In the genomic region with DNA sequence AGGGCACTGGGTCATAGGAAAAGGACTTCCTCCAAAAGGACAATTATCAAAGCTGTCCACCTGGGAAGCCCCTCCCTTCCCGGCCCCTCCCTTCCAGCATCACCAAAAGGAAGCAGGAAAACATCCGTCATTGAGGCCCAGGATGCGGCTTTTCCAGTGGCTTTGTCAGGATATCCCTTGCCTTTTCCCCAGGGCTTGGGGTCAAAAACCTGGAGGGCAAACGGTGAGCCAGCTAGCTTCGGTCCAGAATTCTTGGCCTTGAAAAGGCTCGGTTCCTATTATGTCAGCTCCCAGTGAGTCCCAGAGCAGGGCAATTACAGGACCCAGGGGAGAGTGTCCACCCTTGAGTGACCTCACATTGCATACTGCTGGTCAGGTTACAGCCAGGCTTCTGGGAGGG, we compare ENCODE assay signal across 20 mouse cellular contexts. TPM values are rescaled to one million over a fixed set of nuclear protein-coding genes. Genes with fewer than 3 reads are reported as not detected.
DNase-seq lines count a peak whose midpoint lies in the region; ATAC-seq and TF ChIP-seq lines count a peak whose summit lies in the region.
"Had no signal": no experiment of that assay in that cellular context is flagged by ENCODE, and none has a peak within 500 bp of the region (broad histone marks: within the 10 kb centered on the region; RNA-seq: fewer than 3 reads in every experiment).

No protein-coding gene starts in this region.

- H3K4me1 ChIP-seq in kidney, adult 2 months (ENCODE audit: control insufficient read depth, insufficient read depth, low read length), result peaks cover 5% of the 10 kb centered on the region; the same call in 1 of the 2 replicates
- peaks cover 40% of the 10 kb centered on the region for H3K4me1 ChIP-seq in kidney, embryonic 14.5 days (ENCODE audit: control insufficient read depth, insufficient read depth, low read length)
- peaks cover 75% of the 10 kb centered on the region for H3K4me1 ChIP-seq in heart, embryonic 10.5 days

- TF ChIP-seq CTCF in kidney, adult 2 months (conservative IDR thresholded peaks at IDR 0.05; ENCODE audit: insufficient read depth, insufficient read length, low read depth, low read length), result no peak

- peak; percentile 56 to 81 for DNase-seq in adrenal gland, adult (ENCODE audit: inconsistent age in 2 of 2, low spot score in 1 of 2)
- no peak for DNase-seq in adrenal gland, adult 18-20 months (ENCODE audit: low spot score in 2 of 2)
- peak; percentile 87 for DNase-seq in kidney, adult 2 months
- DNase-seq in heart, embryonic 10.5 days (ENCODE audit: low spot score), result no peak
- peak; percentile 79 for DNase-seq in kidney, postnatal 14 days
- no peak for DNase-seq in yolk sac, embryonic 10.5 days (ENCODE audit: low spot score)
- DNase-seq in left cerebral cortex, adult 9 months (ENCODE audit: low spot score in 2 of 2), result no peak
- DNase-seq: cerebellum, postnatal 10 days; liver; retina, postnatal 1 day; thymus, postnatal 25 days had no signal

- no peak overlapping the region for H3K4me3 ChIP-seq in kidney, adult 2 months (ENCODE audit: insufficient read depth, low read depth, low read length)
- H3K4me3 ChIP-seq in kidney, embryonic 14.5 days (ENCODE audit: low read length), result no peak overlapping the region
- no peak overlapping the region for H3K4me3 ChIP-seq in heart, embryonic 10.5 days
- H3K4me3 ChIP-seq: left cerebral cortex, adult 2 months; neural tube, embryonic 12.5 days had no signal

- H3K36me3 ChIP-seq in kidney, adult 2 months (ENCODE audit: control insufficient read depth, insufficient read depth, low read length), result no peaks in the 10 kb centered on the region
- H3K36me3 ChIP-seq in kidney, embryonic 14.5 days (ENCODE audit: control insufficient read depth, insufficient read depth, low read length), result no peaks in the 10 kb centered on the region
- H3K36me3 ChIP-seq in heart, embryonic 10.5 days, result no peaks in the 10 kb centered on the region
- H3K36me3 ChIP-seq: neural tube, embryonic 12.5 days had no signal

- no peaks in the 10 kb centered on the region for H3K27me3 ChIP-seq in kidney, adult 2 months (replicated peaks; ENCODE audit: control insufficient read depth, insufficient read depth, low read length)
- H3K27me3 ChIP-seq in kidney, embryonic 14.5 days (ENCODE audit: control insufficient read depth, insufficient read depth, low read length), result no peaks in the 10 kb centered on the region
- 0 out of 2 replicates have a peak, but pooled peaks cover 6% of the 10 kb centered on the region for H3K27me3 ChIP-seq in heart, embryonic 10.5 days (ENCODE audit: insufficient read depth, poor library complexity, severe bottlenecking)
- H3K27me3 ChIP-seq: neural tube, embryonic 12.5 days had no signal

- WGBS in kidney, adult 2 months, result 47% methylated on average over 6 of the region's 6 CpGs
- WGBS in kidney, embryonic 14.5 days, result 14% methylated on average over 6 of the region's 6 CpGs
- 45% methylated on average over 6 of the region's 6 CpGs for WGBS in heart, embryonic 10.5 days

- no peak for ATAC-seq in kidney, embryonic 14.5 days (ENCODE audit: low FRiP score, low TSS enrichment)
- ATAC-seq: activated CD4-positive, CD25-positive, alpha-beta regulatory T cell, adult 4 months; intestine, postnatal 0 days; midbrain, embryonic 16.5 days had no signal

- H3K9me3 ChIP-seq in kidney, embryonic 14.5 days (ENCODE audit: control insufficient read depth, low read length), result no peaks in the 10 kb centered on the region
- H3K9me3 ChIP-seq in heart, embryonic 10.5 days, result no peaks in the 10 kb centered on the region
- H3K9me3 ChIP-seq: neural tube, embryonic 12.5 days had no signal

- H3K9ac ChIP-seq in kidney, embryonic 14.5 days (ENCODE audit: low read depth, low read length), result no peak overlapping the region
- H3K9ac ChIP-seq: hindbrain, embryonic 14.5 days; neural tube, embryonic 12.5 days had no signal

- no peak for TF ChIP-seq POLR2A in kidney, adult 2 months (IDR thresholded peaks at IDR 0.05; ENCODE audit: low read depth, low read length)

- H3K4me2 ChIP-seq in kidney, embryonic 14.5 days (replicated peaks; ENCODE audit: low read depth, low read length), result no peak overlapping the region
- H3K4me2 ChIP-seq: hindbrain, embryonic 14.5 days; neural tube, embryonic 12.5 days had no signal

- no peak overlapping the region; the same call in 1 of the 2 replicates for H3K27ac ChIP-seq in kidney, adult 2 months (ENCODE audit: insufficient read depth, low read depth, low read length)
- H3K27ac ChIP-seq in kidney, embryonic 14.5 days (ENCODE audit: low read depth, low read length), result no peak overlapping the region
- peak overlapping the region; percentile 47; the same call in 1 of the 2 replicates for H3K27ac ChIP-seq in heart, embryonic 10.5 days
- H3K27ac ChIP-seq: hindbrain, embryonic 14.5 days; left cerebral cortex, adult 2 months; neural tube, embryonic 12.5 days; stomach, postnatal 0 days had no signal

RNA-seq across cellular contexts. Expression of a gene that starts 2.8 kb away (rescaled TPM):
- 10 to 100 TPM; 13.7 to 15.8 TPM for total RNA-seq in adrenal gland, adult 18-20 months (2021)
- 8.0 and 9.1 TPM in 2 replicates for polyA plus RNA-seq in kidney, adult 2 months (2012; rRNA removed)
- 4.8 and 6.0 TPM in 2 replicates for polyA plus RNA-seq in kidney, embryonic 14.5 days (2014; fragmentation: Nextera tagmentation; extraction: Ambion mirVana)
- polyA plus RNA-seq in heart, embryonic 10.5 days (2016; fragmentation: Nextera tagmentation; extraction: Ambion mirVana), result 12.2 and 15.2 TPM in 2 replicates

RNA-seq across cellular contexts. Expression of a gene that starts 13.7 kb away (rescaled TPM):
- 10 to 100 TPM; 11.0 to 11.1 TPM for total RNA-seq in adrenal gland, adult 18-20 months (2021)
- polyA plus RNA-seq in kidney, adult 2 months (2012; rRNA removed), result 16.8 and 22.6 TPM in 2 replicates
- 22.4 and 22.7 TPM in 2 replicates for polyA plus RNA-seq in kidney, embryonic 14.5 days (2014; fragmentation: Nextera tagmentation; extraction: Ambion mirVana)
- 23.9 and 24.5 TPM in 2 replicates for polyA plus RNA-seq in heart, embryonic 10.5 days (2016; fragmentation: Nextera tagmentation; extraction: Ambion mirVana)

RNA-seq across cellular contexts. Expression of a gene that starts 21.7 kb away (rescaled TPM):
- not detected for total RNA-seq in adrenal gland, adult 18-20 months (2021)
- polyA plus RNA-seq in kidney, adult 2 months (2012; rRNA removed), result not detected in 2 replicates
- 0.26 TPM in 1 of 2 replicates, not detected in the other for polyA plus RNA-seq in kidney, embryonic 14.5 days (2014; fragmentation: Nextera tagmentation; extraction: Ambion mirVana)
- polyA plus RNA-seq in heart, embryonic 10.5 days (2016; fragmentation: Nextera tagmentation; extraction: Ambion mirVana), result 0.20 and 1.0 TPM in 2 replicates
- total RNA-seq: left cerebral cortex, adult 2 months had no signal
- polyA plus RNA-seq: neural tube, embryonic 12.5 days; spleen, adult 2 months had no signal

RNA-seq across cellular contexts. Expression of a gene that starts 24.2 kb away (rescaled TPM):
- 10 to 100 TPM; 10.3 to 10.6 TPM for total RNA-seq in adrenal gland, adult 18-20 months (2021)
- 11.8 and 37.9 TPM in 2 replicates for polyA plus RNA-seq in kidney, adult 2 months (2012; rRNA removed)
- polyA plus RNA-seq in kidney, embryonic 14.5 days (2014; fragmentation: Nextera tagmentation; extraction: Ambion mirVana), result 10.5 and 14.6 TPM in 2 replicates
- 16.7 and 19.0 TPM in 2 replicates for polyA plus RNA-seq in heart, embryonic 10.5 days (2016; fragmentation: Nextera tagmentation; extraction: Ambion mirVana)

RNA-seq across cellular contexts. Expression of a gene that starts 49.2 kb away (rescaled TPM):
- total RNA-seq in adrenal gland, adult 18-20 months (2021), result 10 to 100 TPM; 20.8 to 28.9 TPM
- 19.8 and 29.5 TPM in 2 replicates for polyA plus RNA-seq in kidney, adult 2 months (2012; rRNA removed)
- 5.7 and 7.5 TPM in 2 replicates for polyA plus RNA-seq in kidney, embryonic 14.5 days (2014; fragmentation: Nextera tagmentation; extraction: Ambion mirVana)
- polyA plus RNA-seq in heart, embryonic 10.5 days (2016; fragmentation: Nextera tagmentation; extraction: Ambion mirVana), result 1.5 and 2.5 TPM in 2 replicates

Comparison
In these comparisons a context has a peak if more than half of its experiments do, and no peak if none do; other contexts are left out.
1. DNase-seq: peak in adrenal gland, adult (2 of 2), kidney, adult 2 months (single experiment) and kidney, postnatal 14 days (single experiment); none in adrenal gland, adult 18-20 months (0 of 2), heart, embryonic 10.5 days (single experiment), yolk sac, embryonic 10.5 days (single experiment) and left cerebral cortex, adult 9 months (0 of 2).